Mouse (Mus musculus) mesoderm, embryonic 11.5 days (tissue): ENCODE measurements at regions not wholly inside any gene's neighbourhood (a gene's known extent, or its start where the extent isn't known, plus 50 kb on each side); places are given as distances from the start of the nearest gene placed in this dataset.

Source experiments
- DNase-seq: peaks from one replicate; pipeline ENCODE4 v3.0.0-alpha.2; 2012; ENCODE audit warnings: low read depth, low spot score

DNA sequence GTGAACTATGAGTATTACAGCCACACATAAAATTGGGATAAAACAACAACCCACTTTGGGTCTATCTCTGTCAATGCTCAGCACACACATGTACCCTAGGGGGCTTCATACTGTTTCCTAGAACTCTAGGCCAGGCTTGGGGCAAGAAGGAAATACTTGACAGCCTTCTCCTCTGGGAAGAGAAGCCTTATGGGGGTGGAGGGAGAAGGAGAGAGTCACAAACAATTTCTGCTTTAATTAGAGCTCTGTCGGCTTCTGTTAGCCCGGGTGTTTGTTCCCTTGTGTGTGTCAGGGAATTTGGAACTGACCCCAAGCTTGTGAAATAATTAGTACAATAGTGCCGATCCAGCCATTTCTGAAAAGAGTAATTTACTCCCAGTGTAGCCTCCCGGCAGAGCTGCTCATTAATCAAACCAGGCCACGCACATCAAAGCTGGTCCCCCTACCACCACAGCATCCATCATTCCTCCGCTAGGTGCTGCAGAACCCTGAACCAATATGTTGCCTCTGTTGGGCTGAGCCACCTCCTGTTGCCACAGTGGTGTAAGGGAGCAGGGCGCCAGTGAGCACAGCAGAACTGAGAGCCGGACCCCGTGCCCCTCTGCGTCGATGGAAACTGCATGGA is 307.3 kb downstream of the Tmem114 start:
- DNase-seq, result peak; percentile 43

DNA sequence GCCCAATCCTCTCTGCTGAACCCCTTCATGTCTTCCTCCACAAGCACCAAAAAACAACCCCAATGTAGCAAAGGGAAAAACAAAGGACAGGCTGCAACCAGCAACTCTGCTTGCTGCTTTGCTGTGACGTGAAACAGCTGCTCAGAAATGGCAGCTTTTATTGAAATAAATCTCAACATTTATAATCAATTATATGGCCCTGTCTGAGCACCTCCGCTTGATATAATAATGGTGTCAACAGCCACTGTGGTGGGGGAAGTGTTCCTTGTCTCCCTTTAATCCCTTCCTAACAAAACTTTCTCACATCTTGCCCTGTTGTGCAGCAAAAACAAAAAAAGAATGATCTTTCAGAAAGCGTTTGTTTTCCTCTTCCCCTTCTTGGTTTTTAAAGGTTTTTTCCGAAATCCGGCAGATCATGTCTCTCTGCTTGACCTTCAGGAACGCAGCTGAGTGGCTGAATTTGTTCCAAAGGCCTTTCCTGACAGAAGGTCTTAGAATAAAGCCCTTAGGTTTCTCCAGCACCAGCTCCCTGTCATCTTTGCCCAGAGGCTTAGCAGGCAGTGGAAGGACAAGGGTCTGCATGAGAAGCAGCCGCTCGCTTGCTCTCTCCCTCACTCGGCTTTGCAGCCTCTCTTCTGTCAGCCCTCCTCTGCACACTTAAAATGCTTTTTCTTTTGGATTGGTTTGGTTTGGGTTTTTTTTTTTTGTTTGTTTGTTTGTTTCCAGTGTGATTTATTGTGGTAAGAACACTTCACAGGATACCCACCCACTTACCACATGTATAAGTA is 313.4 kb downstream of the Tmem114 start:
- DNase-seq, result no peak

- DNase-seq, result no peak
Observed at GRCm38 (mm10) chr16:8108141-8109122, 316.5 kb downstream of the Tmem114 start.

DNA sequence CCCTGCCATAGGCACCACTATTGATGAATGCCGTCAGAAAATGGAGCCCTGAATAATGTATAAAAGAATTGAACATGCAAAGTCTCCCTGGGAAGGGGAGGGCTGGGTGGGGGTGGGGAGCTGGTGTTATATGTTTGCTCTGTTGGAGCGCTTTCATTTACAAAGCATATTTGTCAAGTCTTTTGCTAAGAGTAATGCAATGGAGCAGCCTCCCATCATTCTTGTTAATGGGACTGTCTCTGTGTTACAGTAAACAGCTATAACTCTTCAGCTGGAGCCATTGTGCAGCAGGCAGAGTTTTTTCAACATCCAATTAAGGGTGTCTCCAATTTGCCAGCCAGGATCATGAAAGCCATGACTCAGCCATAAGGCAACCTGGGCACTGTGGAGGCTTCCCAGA is 345.9 kb downstream of the Tmem114 start:
- peak; percentile 2 for DNase-seq

GRCm38 (mm10) chr16:8078461-8078860 is 346.5 kb downstream of the Tmem114 start:
- peak; percentile 58 for DNase-seq

DNA sequence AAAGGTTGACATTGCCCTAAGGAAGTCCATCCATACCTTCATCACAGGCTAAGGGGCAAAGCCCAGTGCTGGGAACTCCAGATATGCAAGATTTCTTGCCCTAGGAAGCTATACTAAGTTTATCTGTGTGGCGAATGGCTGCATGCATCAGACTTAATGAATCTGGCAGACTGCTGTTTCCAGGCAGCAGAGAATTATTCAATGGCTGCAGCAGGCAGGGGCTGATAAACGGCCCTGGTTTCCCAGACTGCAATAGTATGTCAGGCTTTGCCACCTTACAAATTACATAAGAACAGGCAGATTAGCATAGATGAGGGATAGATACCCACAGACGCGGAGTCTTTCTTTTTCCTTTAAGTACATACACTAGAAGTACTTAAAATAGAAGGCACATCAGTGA is 350.2 kb downstream of the Tmem114 start:
- no peak for DNase-seq

GRCm38 (mm10) chr16:8053936-8054335 is 371.0 kb downstream of the Tmem114 start:
- no peak for DNase-seq

DNA sequence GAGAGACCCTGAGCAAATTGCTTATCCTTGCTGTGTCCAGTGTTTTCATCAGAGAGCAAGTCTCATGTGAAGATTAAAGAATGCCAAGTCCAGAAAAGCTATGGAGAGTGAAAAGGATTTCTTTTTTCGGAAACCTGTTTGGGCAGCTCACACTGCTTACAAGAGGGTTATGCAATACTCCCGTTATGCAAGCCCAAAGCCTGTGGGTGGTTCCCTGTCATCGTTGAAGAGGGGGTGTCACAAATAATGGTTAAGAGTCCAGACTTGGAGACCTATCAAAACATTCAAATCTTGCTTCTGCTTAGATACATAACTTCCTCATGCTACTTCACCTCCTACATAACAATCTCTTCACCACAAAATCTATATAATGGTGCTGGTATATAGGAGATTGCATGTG is 416.0 kb downstream of the Tmem114 start:
- no peak for DNase-seq

GRCm38 (mm10) chr16:8006631-8007030 is 418.3 kb downstream of the Tmem114 start:
- DNase-seq, result no peak

DNA sequence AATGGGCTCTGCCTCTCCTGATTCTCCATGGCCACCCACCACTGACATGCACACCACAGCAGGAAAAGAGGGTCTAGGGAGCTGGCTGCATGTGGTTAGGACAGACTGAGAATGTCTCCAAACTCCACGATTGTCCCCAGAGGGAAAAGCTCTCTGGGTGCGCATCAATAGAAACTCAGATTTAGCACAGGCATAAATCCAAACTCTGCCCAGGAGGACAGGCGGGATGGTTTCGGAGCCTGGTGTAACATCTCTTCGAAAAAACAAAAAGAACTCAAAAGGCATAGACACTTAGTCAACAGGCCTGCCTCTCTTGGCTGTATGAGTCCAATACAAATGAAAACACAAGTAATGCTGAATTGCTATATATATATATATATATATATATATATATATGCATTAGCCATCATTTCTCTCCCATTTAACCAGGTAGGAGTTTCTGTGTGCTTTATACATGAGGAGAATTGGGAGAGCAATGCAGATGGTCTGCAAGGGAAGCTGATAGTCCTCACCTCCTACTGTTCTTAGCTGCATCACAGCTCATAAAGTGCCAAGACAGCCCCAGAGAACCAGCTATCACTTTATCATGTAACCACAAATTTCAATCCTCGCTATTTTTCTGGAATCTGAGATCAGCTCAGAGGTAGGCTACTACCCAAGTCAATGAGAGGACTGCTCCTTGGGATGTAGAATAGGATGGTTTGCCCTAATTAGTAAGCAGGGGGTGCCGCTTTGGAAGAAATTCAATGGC is 422.4 kb downstream of the Tmem114 start:
- DNase-seq, result no peak

DNA sequence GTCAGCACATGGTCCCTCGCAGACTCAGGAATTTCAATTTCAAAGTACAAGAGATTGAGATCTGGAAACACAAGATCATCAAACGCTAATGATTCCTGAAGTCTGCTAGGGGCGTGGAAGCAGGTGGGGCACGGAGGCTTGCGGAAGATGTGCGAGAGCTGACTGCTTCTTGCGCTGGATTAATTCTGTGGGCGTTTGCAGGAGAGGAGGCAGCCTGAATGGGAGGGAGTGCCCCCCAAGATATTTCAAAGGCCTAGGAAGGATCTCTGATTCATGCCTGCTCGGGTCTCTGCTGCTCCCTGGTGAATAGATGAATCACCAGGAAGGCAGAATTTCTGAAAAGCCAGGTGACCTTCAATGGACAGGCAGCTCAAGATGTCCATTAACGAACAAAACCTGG is 442.1 kb downstream of the Tmem114 start:
- no peak for DNase-seq

- DNase-seq, result peak; percentile 4
Observed at GRCm38 (mm10) chr16:7978466-7978865, 446.5 kb downstream of the Tmem114 start.

DNA sequence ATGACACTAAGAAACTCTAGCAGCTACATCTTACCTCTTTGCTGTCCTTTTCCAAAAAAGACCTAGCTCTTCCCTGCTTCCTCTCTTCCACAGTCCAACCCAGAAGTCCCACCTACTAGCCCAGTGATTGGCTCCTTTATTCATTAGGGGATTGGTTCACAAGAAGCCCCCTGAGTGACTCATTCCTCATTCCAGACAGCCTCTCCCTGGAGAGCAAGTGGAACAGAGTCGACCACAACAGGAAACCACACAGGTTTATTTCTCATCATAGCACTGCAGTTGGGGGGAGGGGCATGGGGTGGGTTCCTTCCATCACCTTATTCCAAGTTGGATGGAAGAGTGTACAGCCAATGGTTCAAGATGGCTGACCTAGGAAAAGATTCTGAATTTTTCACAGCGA is 473.3 kb downstream of the Tmem114 start:
- DNase-seq, result no peak

GRCm38 (mm10) chr16:7942333-7942732 is 482.6 kb downstream of the Tmem114 start:
- DNase-seq, result no peak

- peak; percentile 56 for DNase-seq
Observed at GRCm38 (mm10) chr16:7937167-7937566, 487.8 kb downstream of the Tmem114 start.

- no peak for DNase-seq
Observed at GRCm38 (mm10) chr16:7932322-7932721, 492.6 kb downstream of the Tmem114 start.

DNA sequence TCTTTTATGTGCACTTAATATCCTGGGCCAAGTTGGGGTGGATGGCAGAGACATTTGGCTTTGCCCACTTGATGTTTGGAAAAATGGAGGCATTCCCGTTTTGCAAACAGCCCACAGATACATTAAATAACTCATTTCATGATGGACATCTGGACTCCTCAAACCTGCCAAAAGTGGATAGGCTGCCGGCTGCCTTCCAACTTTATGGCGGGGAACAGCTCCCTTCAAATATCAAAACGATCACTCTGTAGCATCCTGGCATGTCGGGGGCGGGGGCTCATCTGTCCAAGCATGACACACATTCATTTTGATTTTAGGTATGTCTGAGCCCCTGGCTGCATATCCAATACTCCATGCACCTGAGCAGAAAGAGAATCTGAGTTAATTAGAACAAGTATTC is 493.3 kb downstream of the Tmem114 start:
- DNase-seq, result no peak

- DNase-seq, result no peak
Observed at GRCm38 (mm10) chr16:7929112-7929511, 495.8 kb downstream of the Tmem114 start.

GRCm38 (mm10) chr16:7928391-7928935 is 496.5 kb downstream of the Tmem114 start:
- no peak for DNase-seq

DNA sequence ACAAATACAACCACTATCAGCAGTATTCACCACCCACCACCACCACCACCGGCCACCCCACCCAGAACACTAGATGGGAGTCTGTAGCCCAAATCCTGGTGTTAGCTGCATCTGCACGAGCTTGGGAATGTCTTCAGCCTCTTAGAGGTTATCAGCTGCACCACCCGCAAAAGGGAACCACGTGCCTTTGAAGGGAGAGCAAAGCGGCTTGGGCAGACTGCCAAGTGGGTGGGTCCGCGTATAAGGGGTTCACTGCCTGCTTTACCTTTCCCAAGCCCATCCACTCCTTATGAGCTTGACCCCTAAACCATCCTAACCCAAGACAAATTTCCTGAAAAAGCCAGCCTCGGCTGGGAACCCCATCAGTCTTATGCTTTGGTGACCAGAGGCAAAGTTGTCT is 497.2 kb downstream of the Tmem114 start:
- DNase-seq, result peak; percentile 32

GRCm38 (mm10) chr16:7895786-7896185 is 529.1 kb downstream of the Tmem114 start:
- no peak for DNase-seq
